7 mouse cellular contexts compared by ENCODE assay signal in the genomic region with DNA sequence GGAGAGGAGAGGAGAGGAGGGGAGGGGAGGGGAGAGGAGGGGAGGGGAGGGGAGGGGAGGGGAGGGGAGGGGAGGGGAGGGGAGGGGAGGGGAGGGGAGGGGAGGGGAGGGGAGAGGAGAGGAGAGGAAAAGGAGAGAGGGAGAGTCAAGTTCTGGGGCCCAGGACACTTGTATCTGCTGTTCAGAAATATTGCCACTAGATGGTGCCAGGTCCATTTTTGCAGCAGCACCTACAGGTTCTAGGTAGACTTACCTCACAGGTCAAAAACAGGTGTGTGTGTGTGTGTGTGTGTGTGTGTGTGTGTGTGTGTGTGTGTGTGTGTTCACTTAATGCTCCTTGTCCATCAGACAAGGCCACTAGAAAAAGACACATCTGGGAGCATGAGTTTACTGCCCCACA.
DNase-seq lines count a peak whose midpoint lies in the region; ATAC-seq and TF ChIP-seq lines count a peak whose summit lies in the region.
"Not testable (repeated sequence)": the region's sequence is repeated elsewhere in the genome, so short reads cannot be mapped to it uniquely, and the experiment has no call there.

No protein-coding gene starts in this region.

- DNase-seq in ES-CJ7 (ENCODE audit: low read depth, low spot score) = peak; percentile 54
- DNase-seq in brain, embryonic 14.5 days (ENCODE audit: low read depth); hindbrain, postnatal 0 days (ENCODE audit: low spot score); stomach, postnatal 0 days (ENCODE audit: low spot score): not testable (repeated sequence)
- peak; percentile 5 for DNase-seq in embryonic facial prominence, embryonic 11.5 days (ENCODE audit: low spot score)
- DNase-seq in kidney, postnatal 36 days = peak; percentile 17 to 49
- peak; percentile 9 for DNase-seq in lung, embryonic 14.5 days

- not testable (repeated sequence) for TF ChIP-seq POLR2A in brain, embryonic 14.5 days (IDR thresholded peaks at IDR 0.05; ENCODE audit: borderline replicate concordance, extremely low read depth, insufficient read depth, insufficient read length, poor library complexity, severe bottlenecking)

- not testable (repeated sequence) for H3K27me3 ChIP-seq in embryonic facial prominence, embryonic 11.5 days (ENCODE audit: control insufficient read depth, insufficient read depth, low read length); hindbrain, postnatal 0 days (ENCODE audit: insufficient read depth, low read length); lung, embryonic 14.5 days (ENCODE audit: insufficient read depth, low read length); stomach, postnatal 0 days (ENCODE audit: control insufficient read depth, insufficient read depth, low read length)

- not testable (repeated sequence) for H3K9me3 ChIP-seq in embryonic facial prominence, embryonic 11.5 days (replicated peaks; ENCODE audit: control insufficient read depth, low read length); hindbrain, postnatal 0 days (ENCODE audit: low read length); lung, embryonic 14.5 days (ENCODE audit: low read depth, low read length); stomach, postnatal 0 days (ENCODE audit: control insufficient read depth, low read length)

- H3K4me1 ChIP-seq in embryonic facial prominence, embryonic 11.5 days (ENCODE audit: control insufficient read depth, insufficient read depth, low read length); hindbrain, postnatal 0 days (ENCODE audit: insufficient read depth, low read length); lung, embryonic 14.5 days (ENCODE audit: insufficient read depth); stomach, postnatal 0 days (replicated peaks; ENCODE audit: control insufficient read depth, insufficient read depth): not testable (repeated sequence)

- ATAC-seq in embryonic facial prominence, embryonic 11.5 days (replicated peaks; ENCODE audit: insufficient number of reproducible peaks, low FRiP score, low TSS enrichment, low read depth); hindbrain, postnatal 0 days; lung, embryonic 14.5 days (ENCODE audit: insufficient read depth); stomach, postnatal 0 days (ENCODE audit: low FRiP score, low TSS enrichment): not testable (repeated sequence)

- not testable (repeated sequence) for H3K4me3 ChIP-seq in embryonic facial prominence, embryonic 11.5 days (ENCODE audit: low read depth, low read length); hindbrain, postnatal 0 days (ENCODE audit: low read length); lung, embryonic 14.5 days (ENCODE audit: low read depth, low read length); stomach, postnatal 0 days (ENCODE audit: low read depth, low read length)

- not testable (repeated sequence) for H3K36me3 ChIP-seq in embryonic facial prominence, embryonic 11.5 days (replicated peaks; ENCODE audit: control insufficient read depth, insufficient read depth, low read depth, low read length); hindbrain, postnatal 0 days (ENCODE audit: insufficient read depth, low read length); lung, embryonic 14.5 days (ENCODE audit: insufficient read depth); stomach, postnatal 0 days (ENCODE audit: control insufficient read depth, insufficient read depth, low read length)

- not testable (repeated sequence) for H3K4me2 ChIP-seq in embryonic facial prominence, embryonic 11.5 days (ENCODE audit: low read depth, low read length); hindbrain, postnatal 0 days (ENCODE audit: low read depth, low read length); lung, embryonic 14.5 days; stomach, postnatal 0 days (replicated peaks; ENCODE audit: low read depth)

- peak; percentile 43; the same call in 1 of the 2 replicates for TF ChIP-seq CTCF in brain, embryonic 14.5 days (IDR thresholded peaks at IDR 0.05; ENCODE audit: borderline replicate concordance, extremely low read depth, insufficient read depth, insufficient read length)
- TF ChIP-seq CTCF in hindbrain, postnatal 0 days (IDR thresholded peaks at IDR 0.05; ENCODE audit: low read depth) = peak; percentile 48
- TF ChIP-seq CTCF in lung, embryonic 14.5 days (IDR thresholded peaks at IDR 0.05; ENCODE audit: low read depth) = peak; percentile 39
- TF ChIP-seq CTCF in stomach, postnatal 0 days (IDR thresholded peaks at IDR 0.05; ENCODE audit: low read depth) = peak; percentile 67

- TF ChIP-seq EP300 in stomach, postnatal 0 days (optimal IDR thresholded peaks at IDR 0.05) = not testable (repeated sequence)

- H3K27ac ChIP-seq in embryonic facial prominence, embryonic 11.5 days (replicated peaks; ENCODE audit: low read depth, low read length); hindbrain, postnatal 0 days; lung, embryonic 14.5 days (ENCODE audit: low read depth); stomach, postnatal 0 days (replicated peaks): not testable (repeated sequence)

- H3K9ac ChIP-seq in embryonic facial prominence, embryonic 11.5 days (replicated peaks; ENCODE audit: low read length); hindbrain, postnatal 0 days (replicated peaks; ENCODE audit: low read length); lung, embryonic 14.5 days; stomach, postnatal 0 days (ENCODE audit: low read length): not testable (repeated sequence)
